Mouse (Mus musculus): ENCODE results near the gene Timm9. TPM values are rescaled to one million over a fixed set of nuclear protein-coding genes. Genes with fewer than 3 reads are reported as not detected.
"Not testable (repeated sequence)": the region's sequence is repeated elsewhere in the genome, so short reads cannot be mapped to it uniquely, and the experiment has no call there.

Timm9 gene
- total RNA-seq, 2 experiments from 2014 or later = 21.0 to 26.9 TPM

- no peak for DNase-seq
- intact Hi-C loops (cut with DNase I) = no loop called here
Observed at GRCm38 (mm10) chr12:71113074-71113473, 23.4 kb downstream of the Timm9 start.

DNA sequence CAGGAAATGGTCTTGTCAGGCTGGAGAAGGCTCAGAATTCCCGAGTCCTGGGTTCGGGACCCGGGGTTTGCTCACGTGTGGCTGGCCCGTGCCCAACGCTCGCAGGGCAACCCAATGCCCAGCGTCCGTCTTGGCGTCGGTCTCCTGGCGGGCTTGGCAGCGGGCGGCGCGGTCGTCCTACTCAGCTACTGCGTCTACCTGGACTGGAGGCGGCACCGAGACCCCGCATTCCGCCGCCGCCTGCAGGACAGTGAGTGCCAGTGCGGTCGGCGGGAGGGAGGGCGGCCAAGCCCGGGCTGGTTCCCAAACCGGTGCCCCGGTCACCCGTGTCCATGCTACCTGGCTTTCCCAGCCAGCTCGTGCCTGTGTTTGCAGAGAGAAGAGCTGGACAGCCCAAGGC is 25.2 kb downstream of the Timm9 start, which contains the start of gene Tomm20l:
TSS of gene Tomm20l (plus strand) at position 98 of the 400 bp plus-strand sequence.
- intact Hi-C loops (cut with DNase I) = no loop called here
- DNase-seq = no peak

DNA sequence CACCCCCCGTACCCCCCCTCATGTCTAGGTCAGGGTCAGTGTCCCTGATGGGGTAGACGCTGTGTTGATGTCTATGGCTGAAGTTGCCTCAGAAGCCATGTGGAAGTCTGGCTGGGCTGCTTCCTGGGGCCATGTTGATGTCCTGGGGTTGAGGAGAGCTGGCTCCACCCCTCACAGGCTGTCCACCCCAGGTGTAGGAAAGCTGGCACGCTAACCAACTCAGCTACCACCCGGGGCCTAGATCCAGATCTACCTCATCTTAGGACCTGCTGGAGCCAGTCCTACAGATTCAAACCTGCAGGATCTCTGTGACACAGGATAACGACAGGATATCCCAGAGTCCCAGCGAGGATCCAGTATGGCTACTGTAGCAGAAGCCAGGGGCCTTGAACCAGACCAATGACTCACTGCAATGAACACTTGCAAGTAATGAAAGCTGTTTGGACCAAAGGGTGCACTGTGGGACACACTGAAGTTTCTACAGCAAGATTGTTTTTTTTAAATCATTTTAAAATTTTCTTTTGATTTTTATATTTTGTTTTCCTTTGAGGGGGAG is 29.2 kb downstream of the Timm9 start:
- DNase-seq = no peak
- intact Hi-C loops (cut with DNase I) = no loop called here

- DNase-seq; intact Hi-C loops (cut with DNase I): not testable (repeated sequence)
Observed at GRCm38 (mm10) chr12:71104275-71104674, 32.2 kb downstream of the Timm9 start.

DNA sequence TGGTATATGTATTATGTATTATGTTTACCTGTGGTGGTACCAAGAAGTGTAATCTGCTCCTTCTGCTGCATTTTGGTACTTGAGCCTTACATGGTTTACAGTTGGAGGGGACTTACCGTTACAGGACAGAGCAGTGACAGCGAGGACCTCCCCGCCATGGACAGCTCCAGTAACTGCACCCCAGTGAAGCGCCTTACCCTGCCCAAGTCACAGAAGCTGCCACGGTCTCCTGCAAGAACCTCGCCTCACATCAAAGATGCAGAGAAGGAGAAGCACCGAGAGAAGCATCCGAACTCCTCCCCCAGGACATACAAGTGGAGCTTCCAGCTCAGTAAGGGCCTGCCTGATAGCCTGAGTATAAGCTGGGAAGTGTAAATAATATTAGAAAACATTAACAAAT is 50.2 kb downstream of the Timm9 start:
- intact Hi-C loops (cut with DNase I) = no loop called here
- DNase-seq = no peak

Other genes starting within 250 kb of the Timm9 start
- 10 to 100 TPM; 88.1 to 92.1 TPM for gene Actr10, start 198.8 kb downstream of the Timm9 start, total RNA-seq (2021)
- gene Psma3, start 162.1 kb downstream of the Timm9 start, total RNA-seq (2021) = 100 to 1,000 TPM; 278 to 296 TPM
- gene Arid4a, start 120.7 kb downstream of the Timm9 start, total RNA-seq (2021) = 1 to 10 TPM; 6.8 to 7.8 TPM
- gene Tomm20l, start 25.3 kb downstream of the Timm9 start, total RNA-seq (2021) = not detected
- 1 to 10 TPM; 3.1 to 3.5 TPM for gene 2700049A03Rik, start 164 bp upstream of the Timm9 start, total RNA-seq (2021)
- 1 to 10 TPM; 4.0 to 5.7 TPM for gene Dact1, start 173.2 kb upstream of the Timm9 start, total RNA-seq (2021)

Data from gastrocnemius, postnatal 36 days (tissue).